Mouse (Mus musculus) limb, embryonic 13.5 days (tissue): ENCODE measurements around the gene Ace. TPM values are rescaled to one million over a fixed set of nuclear protein-coding genes. Genes with fewer than 3 reads are reported as not detected.

Source experiments
- ATAC-seq: fragments of 200-750 bp; cut with Nextera tagmentation; 2 replicates; pipeline ENCODE4 v1.8.0; 2017; ENCODE audit warnings: low read depth, moderate number of reproducible peaks, moderate TSS enrichment; ENCODE audit not compliant: low FRiP score
- H3K27ac ChIP-seq: fragments of 300-500 bp; sonication (generic); 2 replicates; pipeline ENCODE4 v1.5.1; 2015; ENCODE audit warnings: inconsistent platforms, mild to moderate bottlenecking, moderate library complexity
- H3K27me3 ChIP-seq: fragments of 300-500 bp; sonication (generic); 2 replicates; pipeline ENCODE4 v1.6.1; 2015; ENCODE audit warnings: mild to moderate bottlenecking, inconsistent platforms
- H3K36me3 ChIP-seq: fragments of 300-500 bp; sonication (generic); 2 replicates; pipeline ENCODE4 v1.6.1; 2015; ENCODE audit warnings: inconsistent platforms, mild to moderate bottlenecking, moderate library complexity
- H3K4me1 ChIP-seq: fragments of 300-500 bp; sonication (generic); 2 replicates; pipeline ENCODE4 v1.6.1; 2015; ENCODE audit warnings: inconsistent platforms
- H3K4me2 ChIP-seq: fragments of 300-500 bp; sonication (generic); replicated peaks from 2 replicates; pipeline ENCODE4 v1.6.1; 2015; ENCODE audit warnings: inconsistent platforms, mild to moderate bottlenecking, moderate library complexity
- H3K4me3 ChIP-seq: fragments of 300-500 bp; sonication (generic); 2 replicates; pipeline ENCODE4 v1.5.1; 2015; ENCODE audit warnings: moderate library complexity, mild to moderate bottlenecking, inconsistent platforms
- H3K9ac ChIP-seq: fragments of 300-500 bp; sonication (generic); 2 replicates; pipeline ENCODE4 v1.6.1; 2015; ENCODE audit warnings: mild to moderate bottlenecking, inconsistent platforms
- H3K9me3 ChIP-seq: fragments of 300-500 bp; sonication (generic); 2 replicates; pipeline ENCODE4 v1.6.1; 2016; ENCODE audit warnings: inconsistent platforms
- WGBS: fragments of 180-500 bp; shearing (Covaris S2); methylation state at CpG from one replicate; pipeline ENCODE4 v1.1.7; 2015; 5-methylcytosine and 5-hydroxymethylcytosine counted together
- polyA plus RNA-seq: library from polyadenylated mRNA; unstranded; fragments of >200 nt; fragmentation: Nextera tagmentation; extraction: Ambion mirVana; gene quantifications from 2 replicates; pipeline ENCODE4 v1.2.1, GENCODE M21; 2015

Gene Ace
- 0.48 and 0.51 TPM in 2 replicates for polyA plus RNA-seq

- Histone ChIP-seq H3K36me3 (no peaks in the 10 kb centered on the region), H3K9ac (peak within 1 kb of the TSS; percentile 67), H3K4me1 (peaks cover 9% of the 10 kb centered on the region), H3K4me3 (peak within 1 kb of the TSS; percentile 63), H3K4me2 (peak within 1 kb of the TSS; percentile 99), H3K27me3 (peaks cover 61% of the 10 kb centered on the region), H3K9me3 (no peaks in the 10 kb centered on the region), H3K27ac (no peak within 1 kb of the TSS)
- ATAC-seq, result peak; percentile 48
- under 1% methylated on average over 73 of the region's 76 CpGs for WGBS
Measured at GRCm38 (mm10) chr11:105967741-105968574, at the start of gene Ace. Gene Ace (plus strand): TSS chr11:105967945.

GRCm38 (mm10) chr11:105920098-105920785 lies 47.5 kb upstream of the Ace start:
- Histone ChIP-seq H3K9ac (no peak overlapping the region), H3K4me3 (no peak overlapping the region), H3K9me3 (no peaks in the 10 kb centered on the region), H3K27me3 (no peaks in the 10 kb centered on the region), H3K4me1 (no peaks in the 10 kb centered on the region), H3K36me3 (peaks cover 53% of the 10 kb centered on the region), H3K4me2 (no peak overlapping the region), H3K27ac (no peak overlapping the region)
- 64% methylated on average over 3 of the region's 3 CpGs for WGBS
- ATAC-seq, result no peak

DNA sequence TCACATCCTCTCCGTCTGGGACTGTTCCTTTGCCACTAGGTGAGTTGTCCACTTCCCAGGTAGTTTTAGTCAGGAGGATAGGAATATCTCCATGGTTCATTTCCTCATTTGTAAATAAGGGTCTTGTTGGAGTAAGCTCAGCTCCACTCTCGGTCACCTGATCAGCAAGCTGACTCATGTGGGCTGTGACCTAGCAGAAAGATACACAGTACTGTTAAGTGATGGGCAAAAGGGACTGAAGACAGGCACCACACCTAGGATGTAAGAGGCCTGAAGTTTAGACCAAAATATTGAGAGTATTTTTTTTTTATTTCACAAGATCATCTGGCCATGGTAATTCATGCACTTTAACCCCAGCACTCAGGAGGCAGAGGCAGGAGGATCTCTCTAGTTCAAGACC lies 46.9 kb upstream of the Ace start:
- Histone ChIP-seq H3K9me3 (no peaks in the 10 kb centered on the region), H3K27ac (no peak overlapping the region), H3K4me1 (no peaks in the 10 kb centered on the region), H3K4me3 (no peak overlapping the region), H3K27me3 (no peaks in the 10 kb centered on the region), H3K9ac (no peak overlapping the region), H3K36me3 (peaks cover 53% of the 10 kb centered on the region), H3K4me2 (no peak overlapping the region)
- 88% methylated on average over 2 of the region's 2 CpGs for WGBS
- no peak for ATAC-seq

- no peak for ATAC-seq
- Histone ChIP-seq H3K4me2 (no peak overlapping the region), H3K4me1 (no peaks in the 10 kb centered on the region), H3K9me3 (no peaks in the 10 kb centered on the region), H3K27me3 (no peaks in the 10 kb centered on the region), H3K9ac (no peak overlapping the region), H3K27ac (no peak overlapping the region), H3K36me3 (peaks cover 50% of the 10 kb centered on the region), H3K4me3 (no peak overlapping the region)
- 88% methylated on average over 5 of the region's 5 CpGs for WGBS
Measured at GRCm38 (mm10) chr11:105921275-105921674, 46.5 kb upstream of the Ace start.

- no peak for ATAC-seq
- Histone ChIP-seq H3K27ac (no peak overlapping the region), H3K4me2 (no peak overlapping the region), H3K4me1 (no peaks in the 10 kb centered on the region), H3K4me3 (no peak overlapping the region), H3K9ac (no peak overlapping the region), H3K27me3 (no peaks in the 10 kb centered on the region), H3K9me3 (no peaks in the 10 kb centered on the region), H3K36me3 (peaks cover 42% of the 10 kb centered on the region)
- WGBS, result 89% methylated on average over 20 of the region's 20 CpGs
Measured at GRCm38 (mm10) chr11:105922769-105923663, 44.7 kb upstream of the Ace start.

DNA sequence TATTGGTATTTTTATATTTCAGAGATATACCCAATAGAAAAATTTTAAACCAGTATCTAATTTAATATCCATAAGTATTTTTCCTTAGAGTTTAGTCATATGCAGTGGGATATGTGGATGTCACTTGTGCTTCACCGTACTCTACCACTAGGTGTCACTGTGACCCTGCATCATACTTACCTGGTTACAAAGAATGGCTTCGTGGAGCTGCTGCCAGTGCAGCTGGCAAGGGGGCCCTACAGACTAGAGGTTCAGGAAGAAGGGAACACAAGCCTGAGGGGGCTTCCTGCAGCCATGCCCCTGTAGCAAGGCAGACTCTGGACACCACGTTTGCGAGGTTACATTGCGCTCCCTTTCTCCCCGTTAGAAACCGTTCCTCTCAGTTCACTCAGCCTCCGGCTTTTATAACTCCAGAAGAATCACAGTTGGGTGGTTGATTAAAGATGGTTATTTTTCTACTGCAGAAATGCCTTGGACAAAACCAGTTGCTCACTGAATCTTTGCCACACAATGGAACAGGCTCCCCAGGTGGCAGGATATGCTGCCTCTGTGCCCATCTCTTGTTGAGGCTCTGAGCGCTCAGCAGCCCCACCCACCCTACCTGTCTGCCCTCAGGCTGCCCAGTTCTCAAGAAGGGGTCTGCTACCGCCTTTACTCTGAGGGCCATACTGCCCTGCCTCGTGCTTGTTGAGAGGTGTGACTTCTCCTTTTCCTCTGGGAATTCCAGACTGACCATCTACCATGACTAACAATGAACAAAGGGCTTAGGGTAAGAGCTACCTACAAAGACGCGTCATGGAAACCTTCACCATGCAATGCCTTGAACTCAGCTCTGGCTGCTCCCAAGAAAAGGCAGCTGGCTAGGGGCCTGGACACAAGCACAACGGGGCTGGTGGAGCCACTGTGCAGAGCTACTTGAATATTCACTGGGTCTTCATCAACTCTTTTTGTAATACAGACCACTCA lies 40.4 kb upstream of the Ace start:
- Histone ChIP-seq H3K4me1 (no peaks in the 10 kb centered on the region), H3K9ac (0 out of 2 replicates have a peak overlapping the region, but pooled peaks have one; percentile 48), H3K27me3 (no peaks in the 10 kb centered on the region), H3K9me3 (no peaks in the 10 kb centered on the region), H3K4me3 (no peak overlapping the region), H3K36me3 (peaks cover 15% of the 10 kb centered on the region), H3K4me2 (no peak overlapping the region), H3K27ac (no peak overlapping the region)
- ATAC-seq, result peak; percentile 66
- WGBS, result 53% methylated on average over 14 of the region's 14 CpGs

GRCm38 (mm10) chr11:105928171-105928570 lies 39.6 kb upstream of the Ace start:
- no peak overlapping the region for H3K27ac ChIP-seq
- H3K9ac ChIP-seq, result no peak overlapping the region
- H3K27me3 ChIP-seq, result no peaks in the 10 kb centered on the region
- H3K4me3 ChIP-seq, result no peak overlapping the region
- H3K9me3 ChIP-seq, result no peaks in the 10 kb centered on the region
- peaks cover 7% of the 10 kb centered on the region for H3K36me3 ChIP-seq
- 76% methylated on average over 5 of the region's 5 CpGs for WGBS
- H3K4me2 ChIP-seq, result no peak overlapping the region
- no peaks in the 10 kb centered on the region for H3K4me1 ChIP-seq
- ATAC-seq, result no peak

DNA sequence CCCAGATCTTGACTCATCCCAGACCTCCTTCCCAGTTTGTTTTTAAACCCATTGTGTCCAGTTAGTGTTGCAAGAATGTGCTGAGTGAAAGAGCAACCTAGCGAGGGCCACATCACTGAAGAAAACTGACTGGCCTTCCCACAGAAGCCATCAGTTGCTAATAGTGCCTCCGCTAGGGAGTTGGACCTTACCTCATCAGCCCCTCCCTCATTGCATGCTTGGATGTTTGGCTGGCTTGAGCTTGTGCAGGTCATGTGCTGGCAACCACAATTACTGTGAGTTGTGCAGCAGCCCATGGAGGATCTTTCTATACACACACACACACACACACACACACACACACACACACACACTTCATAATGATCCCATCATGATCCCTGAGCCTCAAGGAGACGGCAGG lies 36.4 kb upstream of the Ace start:
- Histone ChIP-seq H3K4me1 (peaks cover 8% of the 10 kb centered on the region; the same call in 1 of the 2 replicates), H3K9ac (no peak overlapping the region), H3K4me3 (no peak overlapping the region), H3K4me2 (no peak overlapping the region), H3K9me3 (no peaks in the 10 kb centered on the region), H3K27me3 (no peaks in the 10 kb centered on the region), H3K27ac (no peak overlapping the region), H3K36me3 (no peaks in the 10 kb centered on the region)
- no peak for ATAC-seq
- 79% methylated on average over 3 of the region's 3 CpGs for WGBS

DNA sequence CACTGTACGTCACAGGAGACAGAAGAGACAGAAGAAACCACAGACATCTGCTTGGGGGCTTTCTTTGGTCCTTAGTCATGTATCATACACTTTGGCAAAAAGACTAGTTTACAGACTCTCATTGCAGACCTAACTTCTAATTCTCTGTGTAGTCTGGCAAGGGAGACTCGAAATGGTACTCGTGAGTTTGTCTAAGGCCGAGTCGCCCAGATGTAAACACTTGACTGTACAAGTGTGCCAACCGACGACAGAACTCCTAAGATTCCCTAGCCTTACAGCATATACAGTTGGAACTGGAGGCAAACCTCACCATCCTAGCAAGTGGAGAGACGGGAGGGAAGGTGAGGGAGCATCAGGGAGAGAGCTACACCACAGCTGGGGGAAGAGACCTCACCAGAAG lies 34.0 kb upstream of the Ace start:
- Histone ChIP-seq H3K4me1 (peaks cover 8% of the 10 kb centered on the region; the same call in 1 of the 2 replicates), H3K4me3 (no peak overlapping the region), H3K27me3 (no peaks in the 10 kb centered on the region), H3K9ac (0 out of 2 replicates have a peak overlapping the region, but pooled peaks have one; percentile 13), H3K9me3 (no peaks in the 10 kb centered on the region), H3K27ac (no peak overlapping the region), H3K4me2 (no peak overlapping the region), H3K36me3 (no peaks in the 10 kb centered on the region)
- WGBS, result 86% methylated on average over 8 of the region's 8 CpGs
- no peak for ATAC-seq

GRCm38 (mm10) chr11:105934303-105934711 lies 33.4 kb upstream of the Ace start:
- H3K27ac ChIP-seq, result no peak overlapping the region
- no peaks in the 10 kb centered on the region for H3K27me3 ChIP-seq
- H3K9ac ChIP-seq, result 0 out of 2 replicates have a peak overlapping the region, but pooled peaks have one; percentile 13
- no peak for ATAC-seq
- peaks cover 8% of the 10 kb centered on the region; the same call in 1 of the 2 replicates for H3K4me1 ChIP-seq
- 76% methylated on average over 5 of the region's 5 CpGs for WGBS
- H3K4me3 ChIP-seq, result no peak overlapping the region
- H3K9me3 ChIP-seq, result no peaks in the 10 kb centered on the region
- no peaks in the 10 kb centered on the region for H3K36me3 ChIP-seq
- H3K4me2 ChIP-seq, result no peak overlapping the region

GRCm38 (mm10) chr11:105934816-105935215 lies 32.9 kb upstream of the Ace start:
- Histone ChIP-seq H3K4me2 (no peak overlapping the region), H3K27me3 (no peaks in the 10 kb centered on the region), H3K9me3 (no peaks in the 10 kb centered on the region), H3K4me3 (no peak overlapping the region), H3K27ac (no peak overlapping the region), H3K36me3 (no peaks in the 10 kb centered on the region), H3K9ac (0 out of 2 replicates have a peak overlapping the region, but pooled peaks have one; percentile 13), H3K4me1 (peaks cover 8% of the 10 kb centered on the region; the same call in 1 of the 2 replicates)
- 56% methylated on average over 6 of the region's 6 CpGs for WGBS
- no peak for ATAC-seq
